Mouse (Mus musculus) forebrain, postnatal 0 days (tissue): ENCODE results near the gene Sgms1. TPM values are rescaled to one million over a fixed set of nuclear protein-coding genes. Genes with fewer than 3 reads are reported as not detected.

Experiments used
- ATAC-seq: fragments of 200-750 bp; cut with Nextera tagmentation; 2 replicates; pipeline ENCODE4 v1.8.0; 2017; ENCODE audit warnings: mild to moderate bottlenecking, moderate library complexity
- DNase-seq: peaks from one replicate; pipeline ENCODE4 v3.0.0-alpha.2; 2015
- H3K27ac ChIP-seq: fragments of 300-500 bp; sonication (generic); 2 replicates; pipeline ENCODE4 v1.5.1; 2014; ENCODE audit warnings: low read depth, mild to moderate bottlenecking, antibody characterized with exemption, low read length, moderate library complexity, mixed read lengths
- H3K27me3 ChIP-seq: fragments of 300-500 bp; sonication (generic); 2 replicates; pipeline ENCODE4 v1.6.1; 2014; ENCODE audit warnings: mild to moderate bottlenecking, low read length, mixed read lengths; ENCODE audit not compliant: insufficient read depth
- H3K36me3 ChIP-seq: fragments of 300-500 bp; sonication (generic); 2 replicates; pipeline ENCODE4 v1.6.1; 2014; ENCODE audit warnings: mild to moderate bottlenecking, moderate library complexity; ENCODE audit not compliant: insufficient read depth
- H3K4me1 ChIP-seq: fragments of 300-500 bp; sonication (generic); 2 replicates; pipeline ENCODE4 v1.6.1; 2014; ENCODE audit warnings: antibody characterized with exemption; ENCODE audit not compliant: insufficient read depth
- H3K4me2 ChIP-seq: fragments of 300-500 bp; sonication (generic); 2 replicates; pipeline ENCODE4 v1.6.1; 2014; ENCODE audit warnings: low read depth, mild to moderate bottlenecking, moderate library complexity
- H3K4me3 ChIP-seq: fragments of 300-500 bp; sonication (generic); 2 replicates; pipeline ENCODE4 v1.5.1; 2014; ENCODE audit warnings: low read depth, low read length, mixed read lengths
- H3K9ac ChIP-seq: fragments of 300-500 bp; sonication (generic); 2 replicates; pipeline ENCODE4 v1.6.1; 2014; ENCODE audit warnings: mild to moderate bottlenecking
- H3K9me3 ChIP-seq: fragments of 300-500 bp; sonication (generic); 2 replicates; pipeline ENCODE4 v1.6.1; 2016; ENCODE audit warnings: low read length
- CTCF ChIP-seq: sonication (generic); IDR thresholded peaks from 2 replicates; pipeline ENCODE4 v1.5.1; 2016; ENCODE audit warnings: antibody characterized with exemption, control low read depth, low read depth
- WGBS: fragments of 180-500 bp; shearing (Covaris S2); extraction: QIAGEN DNeasy Blood & Tissue Kit; methylation state at CpG from one replicate; pipeline ENCODE4 v1.1.7; 2014; 5-methylcytosine and 5-hydroxymethylcytosine counted together
- polyA plus RNA-seq: library from polyadenylated mRNA; unstranded; fragments of >200 nt; fragmentation: Nextera tagmentation; extraction: Ambion mirVana; gene quantifications from 2 replicates; pipeline ENCODE4 v1.2.1, GENCODE M21; 2015
- total RNA-seq: library from RNA; depleted of rRNA; stranded (reverse); fragments of >200 nt; gene quantifications from 2 replicates; pipeline ENCODE4 v1.2.3, GENCODE M21; 2014

Sgms1 gene
- total and polyA plus RNA-seq, 2 experiments from 2014 or later: 17.0 to 27.2 TPM

GRCm38 (mm10) chr19:32240417-32240990, 149.0 kb downstream of the Sgms1 start:
- no peak for TF ChIP-seq CTCF
- WGBS: 76% methylated on average over 8 of the region's 8 CpGs
- ATAC-seq: no peak
- no peak overlapping the region for H3K4me3 ChIP-seq
- no peaks in the 10 kb centered on the region for H3K9me3 ChIP-seq
- no peak overlapping the region for H3K4me2 ChIP-seq
- no peak overlapping the region for H3K27ac ChIP-seq
- no peak overlapping the region for H3K9ac ChIP-seq
- H3K36me3 ChIP-seq: no peaks in the 10 kb centered on the region
- no peak for DNase-seq
- H3K27me3 ChIP-seq: no peaks in the 10 kb centered on the region
- H3K4me1 ChIP-seq: no peaks in the 10 kb centered on the region

GRCm38 (mm10) chr19:32239925-32240324, 149.6 kb downstream of the Sgms1 start:
- Histone ChIP-seq H3K9ac (no peak overlapping the region), H3K36me3 (no peaks in the 10 kb centered on the region), H3K27me3 (no peaks in the 10 kb centered on the region), H3K4me2 (no peak overlapping the region), H3K4me3 (no peak overlapping the region), H3K27ac (no peak overlapping the region), H3K9me3 (no peaks in the 10 kb centered on the region), H3K4me1 (no peaks in the 10 kb centered on the region)
- ATAC-seq: no peak
- 94% methylated on average over 4 of the region's 4 CpGs for WGBS
- no peak for DNase-seq
- no peak for TF ChIP-seq CTCF

- no peaks in the 10 kb centered on the region for H3K27me3 ChIP-seq
- DNase-seq (no peak), ATAC-seq (no peak)
- TF ChIP-seq CTCF: no peak
- no peak overlapping the region for H3K9ac ChIP-seq
- H3K4me2 ChIP-seq: no peak overlapping the region
- H3K36me3 ChIP-seq: no peaks in the 10 kb centered on the region
- no peak overlapping the region for H3K4me3 ChIP-seq
- no peak overlapping the region for H3K27ac ChIP-seq
- 74% methylated on average over 4 of the region's 6 CpGs for WGBS
- no peaks in the 10 kb centered on the region for H3K4me1 ChIP-seq
- no peaks in the 10 kb centered on the region for H3K9me3 ChIP-seq
These were observed 150.1 kb downstream of the Sgms1 start for GRCm38 (mm10) chr19:32239459-32239792.

- Histone ChIP-seq H3K4me3 (no peak overlapping the region), H3K9ac (no peak overlapping the region), H3K9me3 (no peaks in the 10 kb centered on the region), H3K36me3 (no peaks in the 10 kb centered on the region), H3K27ac (no peak overlapping the region), H3K27me3 (no peaks in the 10 kb centered on the region), H3K4me1 (no peaks in the 10 kb centered on the region), H3K4me2 (no peak overlapping the region)
- DNase-seq (no peak), ATAC-seq (no peak)
- TF ChIP-seq CTCF: no peak
- 86% methylated on average over 11 of the region's 11 CpGs for WGBS
These were observed 150.6 kb downstream of the Sgms1 start for GRCm38 (mm10) chr19:32238722-32239458.

GRCm38 (mm10) chr19:32237685-32238084, 151.8 kb downstream of the Sgms1 start:
- no peak overlapping the region for H3K4me2 ChIP-seq
- TF ChIP-seq CTCF: no peak
- H3K27ac ChIP-seq: no peak overlapping the region
- WGBS: 82% methylated on average over 5 of the region's 5 CpGs
- no peak for ATAC-seq
- no peaks in the 10 kb centered on the region for H3K36me3 ChIP-seq
- no peaks in the 10 kb centered on the region for H3K9me3 ChIP-seq
- DNase-seq: no peak
- H3K4me1 ChIP-seq: no peaks in the 10 kb centered on the region
- no peaks in the 10 kb centered on the region for H3K27me3 ChIP-seq
- no peak overlapping the region for H3K4me3 ChIP-seq
- H3K9ac ChIP-seq: no peak overlapping the region

- H3K4me3 ChIP-seq: no peak overlapping the region
- no peak overlapping the region for H3K4me2 ChIP-seq
These were observed 152.3 kb downstream of the Sgms1 start for GRCm38 (mm10) chr19:32237173-32237583.

GRCm38 (mm10) chr19:32234717-32235434, 154.6 kb downstream of the Sgms1 start:
- Histone ChIP-seq H3K27ac (no peak overlapping the region), H3K4me2 (no peak overlapping the region), H3K9ac (no peak overlapping the region), H3K4me3 (no peak overlapping the region), H3K4me1 (no peaks in the 10 kb centered on the region), H3K27me3 (no peaks in the 10 kb centered on the region), H3K9me3 (no peaks in the 10 kb centered on the region), H3K36me3 (no peaks in the 10 kb centered on the region)
- DNase-seq (no peak), ATAC-seq (no peak)
- no peak for TF ChIP-seq CTCF
- WGBS: 77% methylated on average over 6 of the region's 6 CpGs

More at GRCm38 (mm10) chr19:32237173-32237583, 152.3 kb downstream of the Sgms1 start:
- Histone ChIP-seq H3K27me3 (no peaks in the 10 kb centered on the region), H3K9me3 (no peaks in the 10 kb centered on the region), H3K4me1 (no peaks in the 10 kb centered on the region), H3K27ac (no peak overlapping the region), H3K36me3 (no peaks in the 10 kb centered on the region), H3K9ac (no peak overlapping the region)
- no peak for TF ChIP-seq CTCF
- no peak for ATAC-seq
- no peak for DNase-seq
- WGBS: 74% methylated on average over 3 of the region's 3 CpGs
